Mouse (Mus musculus) olfactory bulb, adult 2 months (tissue): ENCODE measurements around the gene Arsj.

Experiments
- CTCF ChIP-seq: fragments of 200-500 bp; IDR thresholded peaks from 2 replicates; pipeline ENCODE4 v1.5.1; 2012; ENCODE audit warnings: low read depth, mild to moderate bottlenecking, low read length, moderate library complexity; ENCODE audit not compliant: insufficient read depth
- POLR2A ChIP-seq: fragments of 200-500 bp; IDR thresholded peaks from 2 replicates; pipeline ENCODE4 v1.6.1; 2012; ENCODE audit warnings: mild to moderate bottlenecking, low read depth, low read length, moderate library complexity; ENCODE audit not compliant: insufficient read depth

- TF ChIP-seq POLR2A (no peak), CTCF (no peak)
Measured at GRCm38 (mm10) chr3:126397451-126397850, 34.0 kb downstream of the Arsj start.
